Comparison of ENCODE assay signal across 20 mouse cellular contexts in the genomic region with DNA sequence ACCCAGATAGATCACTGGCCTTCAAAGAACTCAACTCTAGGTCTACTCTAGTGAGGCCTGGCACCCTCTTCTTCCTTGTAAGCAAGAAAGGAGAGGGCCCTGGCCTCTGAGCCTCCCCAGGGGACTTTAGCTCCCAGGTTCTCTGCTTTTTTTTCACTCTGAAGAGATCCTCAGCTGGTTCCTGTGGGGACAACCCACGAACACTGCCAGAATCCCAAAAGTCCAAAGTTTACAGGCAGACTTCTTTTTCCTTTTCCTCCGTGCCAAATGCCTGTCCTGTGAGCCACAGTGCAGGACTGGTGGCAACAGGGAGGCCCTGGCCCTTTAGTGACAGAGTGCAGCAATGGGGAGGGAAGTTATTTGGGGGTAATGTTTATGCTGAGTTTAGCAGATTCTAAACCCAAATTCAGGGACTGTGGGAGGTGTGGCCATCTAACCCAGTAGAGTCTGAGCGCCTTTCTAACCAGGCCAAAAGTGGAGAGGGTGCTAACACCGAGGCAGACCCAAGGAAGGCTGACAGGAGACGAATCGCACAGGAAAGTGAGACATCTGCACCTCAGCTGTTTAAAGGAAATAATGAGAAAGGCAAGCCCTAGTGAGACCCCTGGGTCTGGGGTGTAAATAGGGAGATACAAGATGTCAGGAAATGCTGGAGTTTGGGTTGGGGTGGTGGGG. TPM values are rescaled to one million over a fixed set of nuclear protein-coding genes. Genes with fewer than 3 reads are reported as not detected.
DNase-seq lines count a peak whose midpoint lies in the region; ATAC-seq and TF ChIP-seq lines count a peak whose summit lies in the region.
"Had no signal": no experiment of that assay in that cellular context is flagged by ENCODE, and none has a peak within 500 bp of the region (broad histone marks: within the 10 kb centered on the region; RNA-seq: fewer than 3 reads in every experiment).

No protein-coding gene starts in this region.

- H3K4me2 ChIP-seq in hindbrain, embryonic 12.5 days (replicated peaks): no peak overlapping the region
- H3K4me2 ChIP-seq in lung, postnatal 0 days (replicated peaks; ENCODE audit: low read depth, low read length): no peak overlapping the region
- H3K4me2 ChIP-seq: embryonic facial prominence, embryonic 12.5 days; heart, embryonic 15.5 days; hindbrain, embryonic 14.5 days; midbrain, embryonic 11.5 days; neural tube, embryonic 15.5 days had no signal

- H3K27ac ChIP-seq in hindbrain, embryonic 10.5 days: peak overlapping the region; percentile 16; the same call in 1 of the 2 replicates
- no peak overlapping the region for H3K27ac ChIP-seq in hindbrain, embryonic 12.5 days
- H3K27ac ChIP-seq in liver, adult 2 months (replicated peaks; ENCODE audit: insufficient read depth, low read depth, low read length): peak overlapping the region; percentile 91
- H3K27ac ChIP-seq in bone marrow macrophage, adult 2 months (ENCODE audit: insufficient read depth, low read depth, low read length): peak overlapping the region; percentile 92
- peak overlapping the region; percentile 93 for H3K27ac ChIP-seq in macrophage
- no peak overlapping the region for H3K27ac ChIP-seq in lung, postnatal 0 days (ENCODE audit: low read length)
- H3K27ac ChIP-seq: embryonic facial prominence, embryonic 12.5 days; forebrain, embryonic 10.5 days; heart, embryonic 15.5 days; hindbrain, embryonic 14.5 days; liver, embryonic 14.5 days; neural tube, embryonic 15.5 days had no signal

- 0 out of 2 replicates have a peak, but pooled peaks cover 2% of the 10 kb centered on the region for H3K79me2 ChIP-seq in liver, adult 2 months (ENCODE audit: control insufficient read depth, insufficient read depth, low read length)
- peaks cover 14% of the 10 kb centered on the region for H3K79me2 ChIP-seq in macrophage (ENCODE audit: inconsistent target)

- peaks cover 22% of the 10 kb centered on the region for H3K4me1 ChIP-seq in hindbrain, embryonic 10.5 days (replicated peaks)
- peaks cover 15% of the 10 kb centered on the region for H3K4me1 ChIP-seq in hindbrain, embryonic 12.5 days
- H3K4me1 ChIP-seq in liver, adult 2 months (ENCODE audit: control insufficient read depth, insufficient read depth, low read length): peaks cover 21% of the 10 kb centered on the region
- H3K4me1 ChIP-seq in bone marrow macrophage, adult 2 months (ENCODE audit: control insufficient read depth, insufficient read depth, low read length): peaks cover 30% of the 10 kb centered on the region
- H3K4me1 ChIP-seq in lung, postnatal 0 days (ENCODE audit: insufficient read depth, low read depth, low read length): peaks cover 8% of the 10 kb centered on the region

- TF ChIP-seq CTCF in liver, adult 2 months (IDR thresholded peaks at IDR 0.05; ENCODE audit: low read depth, low read length): no peak
- TF ChIP-seq CTCF in bone marrow macrophage, adult 2 months (IDR thresholded peaks at IDR 0.05; ENCODE audit: low read depth, low read length): peak; percentile 6; the same call in 1 of the 2 replicates
- TF ChIP-seq CTCF in lung, postnatal 0 days (IDR thresholded peaks at IDR 0.05): no peak

- DNase-seq in hindbrain, embryonic 10.5 days (ENCODE audit: low spot score): no peak
- peak; percentile 92 for DNase-seq in liver, adult 2 months (ENCODE audit: extremely low read depth, low read depth, low spot score)
- no peak for DNase-seq in liver
- no peak for DNase-seq in lung, postnatal 0 days (ENCODE audit: low spot score)
- DNase-seq: cerebellum, adult 18-20 months; gastrocnemius, postnatal 25 days; lung, postnatal 36 days; right cerebral cortex, postnatal 4 days; thymus, postnatal 36 days had no signal

- H3K4me3 ChIP-seq in hindbrain, embryonic 10.5 days: no peak overlapping the region
- no peak overlapping the region for H3K4me3 ChIP-seq in hindbrain, embryonic 12.5 days
- no peak overlapping the region for H3K4me3 ChIP-seq in liver, adult 2 months (ENCODE audit: insufficient read depth, low read depth, low read length)
- H3K4me3 ChIP-seq in bone marrow macrophage, adult 2 months (ENCODE audit: insufficient read depth, low read length): peak overlapping the region; percentile 39
- no peak overlapping the region; the same call in 1 of the 2 replicates for H3K4me3 ChIP-seq in macrophage (ENCODE audit: inconsistent target)
- H3K4me3 ChIP-seq in lung, postnatal 0 days (ENCODE audit: low read depth, low read length): no peak overlapping the region
- H3K4me3 ChIP-seq: embryonic facial prominence, embryonic 12.5 days; forebrain, embryonic 10.5 days; heart, embryonic 15.5 days; neural tube, embryonic 15.5 days had no signal

- peaks cover 76% of the 10 kb centered on the region for H3K27me3 ChIP-seq in hindbrain, embryonic 10.5 days (ENCODE audit: insufficient read depth, poor library complexity, severe bottlenecking)
- H3K27me3 ChIP-seq in hindbrain, embryonic 12.5 days: peaks cover 31% of the 10 kb centered on the region
- H3K27me3 ChIP-seq in liver, adult 2 months (ENCODE audit: control insufficient read depth, insufficient read depth, low read length): no peaks in the 10 kb centered on the region
- peaks cover 11% of the 10 kb centered on the region for H3K27me3 ChIP-seq in lung, postnatal 0 days (replicated peaks; ENCODE audit: insufficient read depth, low read length)

- no peak for TF ChIP-seq EP300 in lung, postnatal 0 days (IDR thresholded peaks at IDR 0.05)

- WGBS in hindbrain, embryonic 10.5 days: 71% methylated on average over 6 of the region's 6 CpGs
- WGBS in hindbrain, embryonic 12.5 days: 68% methylated on average over 6 of the region's 6 CpGs
- 41% methylated on average over 6 of the region's 6 CpGs for WGBS in liver, adult 2 months
- WGBS in macrophage (ENCODE audit: missing documents): 61% methylated on average over 6 of the region's 6 CpGs
- WGBS in lung, postnatal 0 days: 58% methylated on average over 6 of the region's 6 CpGs

- ATAC-seq in hindbrain, embryonic 12.5 days (ENCODE audit: low FRiP score): no peak
- no peak for ATAC-seq in lung, postnatal 0 days

- no peak for TF ChIP-seq POLR2A in liver, adult 2 months (IDR thresholded peaks at IDR 0.05; ENCODE audit: extremely low read depth, insufficient read depth, low read length)
- no peak for TF ChIP-seq POLR2A in bone marrow macrophage, adult 2 months (IDR thresholded peaks at IDR 0.05; ENCODE audit: borderline replicate concordance, low read depth, low read length)

- no peaks in the 10 kb centered on the region for H3K36me3 ChIP-seq in hindbrain, embryonic 10.5 days
- no peaks in the 10 kb centered on the region for H3K36me3 ChIP-seq in hindbrain, embryonic 12.5 days
- H3K36me3 ChIP-seq in liver, adult 2 months (ENCODE audit: control insufficient read depth, insufficient read depth, low read length): no peaks in the 10 kb centered on the region
- no peaks in the 10 kb centered on the region for H3K36me3 ChIP-seq in macrophage (ENCODE audit: inconsistent target)
- H3K36me3 ChIP-seq in lung, postnatal 0 days (ENCODE audit: insufficient read depth, low read length): no peaks in the 10 kb centered on the region
- H3K36me3 ChIP-seq: embryonic facial prominence, embryonic 12.5 days; forebrain, embryonic 10.5 days; heart, embryonic 15.5 days; neural tube, embryonic 15.5 days had no signal

- H3K9me3 ChIP-seq in hindbrain, embryonic 10.5 days: peaks cover 4% of the 10 kb centered on the region; the same call in 1 of the 2 replicates
- peaks cover 4% of the 10 kb centered on the region; the same call in 1 of the 2 replicates for H3K9me3 ChIP-seq in hindbrain, embryonic 12.5 days (replicated peaks)
- H3K9me3 ChIP-seq in lung, postnatal 0 days (ENCODE audit: low read length): no peaks in the 10 kb centered on the region
- H3K9me3 ChIP-seq: embryonic facial prominence, embryonic 12.5 days; heart, embryonic 15.5 days; neural tube, embryonic 15.5 days had no signal

- H3K9ac ChIP-seq in hindbrain, embryonic 12.5 days: no peak overlapping the region
- peak overlapping the region; percentile 19; the same call in 1 of the 2 replicates for H3K9ac ChIP-seq in liver, adult 2 months (ENCODE audit: low read depth, low read length)
- H3K9ac ChIP-seq in lung, postnatal 0 days (replicated peaks; ENCODE audit: low read depth): no peak overlapping the region
- H3K9ac ChIP-seq: embryonic facial prominence, embryonic 12.5 days; heart, embryonic 15.5 days; hindbrain, embryonic 14.5 days; liver, embryonic 14.5 days; neural tube, embryonic 15.5 days had no signal

RNA-seq across cellular contexts. Expression of a gene that starts 3.7 kb away (rescaled TPM):
- 2.8 and 3.1 TPM in 2 replicates for polyA plus RNA-seq in hindbrain, embryonic 10.5 days (2016; fragmentation: Nextera tagmentation; extraction: Ambion mirVana)
- polyA plus RNA-seq in hindbrain, embryonic 12.5 days (2016; fragmentation: Nextera tagmentation; extraction: Ambion mirVana): 2.9 and 3.2 TPM in 2 replicates
- 10.0 and 12.4 TPM in 2 replicates for total RNA-seq in liver, adult 2 months (2014; rRNA removed)
- polyA plus RNA-seq in liver, adult 2 months (2012; rRNA removed): 30.6 and 48.3 TPM in 2 replicates
- polyA plus RNA-seq in bone marrow macrophage, adult 2 months (2012; ENCODE audit: insufficient read depth, insufficient read length, missing spikeins): 201 and 214 TPM in 2 replicates
- total RNA-seq in macrophage (2018; cell fraction: chromatin; rRNA removed): 100 to 1,000 TPM; 125 to 271 (median 191) TPM
- 100 to 1,000 TPM; 137 to 260 (median 207) TPM for total RNA-seq in macrophage (2018; cell fraction: cytosol; rRNA removed)
- 100 to 1,000 TPM; 121 to 294 (median 214) TPM for total RNA-seq in macrophage (2018; cell fraction: nucleus; rRNA removed)
- 132 to 204 TPM (median 202 TPM) in 3 replicates for polyA plus RNA-seq in macrophage (2018)
- 8.5 and 8.6 TPM in 2 replicates for polyA plus RNA-seq in lung, postnatal 0 days (2015; fragmentation: Nextera tagmentation; extraction: Ambion mirVana)

RNA-seq across cellular contexts. Expression of a gene that starts 15.0 kb away (rescaled TPM):
- 13.5 TPM in 2 replicates for polyA plus RNA-seq in hindbrain, embryonic 10.5 days (2016; fragmentation: Nextera tagmentation; extraction: Ambion mirVana)
- polyA plus RNA-seq in hindbrain, embryonic 12.5 days (2016; fragmentation: Nextera tagmentation; extraction: Ambion mirVana): 22.0 and 24.7 TPM in 2 replicates
- 1.7 and 1.8 TPM in 2 replicates for total RNA-seq in liver, adult 2 months (2014; rRNA removed)
- 5.6 and 10.2 TPM in 2 replicates for polyA plus RNA-seq in liver, adult 2 months (2012; rRNA removed)
- polyA plus RNA-seq in bone marrow macrophage, adult 2 months (2012; ENCODE audit: insufficient read depth, insufficient read length, missing spikeins): 0.28 and 0.40 TPM in 2 replicates
- 1 to 10 TPM in 1 of 26 experiments, under 1 TPM in 2, not detected in 23; 0.23 to 1.0 (median 0.45) TPM for total RNA-seq in macrophage (2018; cell fraction: chromatin; rRNA removed)
- under 1 TPM in 15 of 26 experiments, not detected in 11; 0.05 to 0.34 (median 0.10) TPM for total RNA-seq in macrophage (2018; cell fraction: cytosol; rRNA removed)
- total RNA-seq in macrophage (2018; cell fraction: nucleus; rRNA removed): under 1 TPM in 3 of 26 experiments, not detected in 23; 0.21 to 0.36 (median 0.25) TPM
- polyA plus RNA-seq in macrophage (2018): 0.28 TPM in 1 of 3 replicates, not detected in the others
- polyA plus RNA-seq in lung, postnatal 0 days (2015; fragmentation: Nextera tagmentation; extraction: Ambion mirVana): 4.0 and 4.8 TPM in 2 replicates

RNA-seq across cellular contexts. Expression of a gene that starts 51.5 kb away (rescaled TPM):
- not detected in 2 replicates for polyA plus RNA-seq in hindbrain, embryonic 10.5 days (2016; fragmentation: Nextera tagmentation; extraction: Ambion mirVana)
- 0.43 TPM in 1 of 2 replicates, not detected in the other for polyA plus RNA-seq in hindbrain, embryonic 12.5 days (2016; fragmentation: Nextera tagmentation; extraction: Ambion mirVana)
- total RNA-seq in liver, adult 2 months (2014; rRNA removed): not detected in 2 replicates
- not detected in 2 replicates for polyA plus RNA-seq in liver, adult 2 months (2012; rRNA removed)
- not detected in 2 replicates for polyA plus RNA-seq in bone marrow macrophage, adult 2 months (2012; ENCODE audit: insufficient read depth, insufficient read length, missing spikeins)
- 1 to 10 TPM in 22 of 26 experiments, not detected in 4; 1.3 to 7.6 (median 2.4) TPM for total RNA-seq in macrophage (2018; cell fraction: chromatin; rRNA removed)
- total RNA-seq in macrophage (2018; cell fraction: cytosol; rRNA removed): not detected
- total RNA-seq in macrophage (2018; cell fraction: nucleus; rRNA removed): 1 to 10 TPM in 9 of 26 experiments, under 1 TPM in 1, not detected in 16; 0.94 to 3.3 (median 1.6) TPM
- not detected in 3 replicates for polyA plus RNA-seq in macrophage (2018)
- polyA plus RNA-seq in lung, postnatal 0 days (2015; fragmentation: Nextera tagmentation; extraction: Ambion mirVana): not detected in 2 replicates
- total RNA-seq: gastrocnemius, postnatal 25 days had no signal
- polyA plus RNA-seq: heart, embryonic 15.5 days; hindbrain, embryonic 14.5 days; liver, embryonic 14.5 days; stomach, embryonic 14.5 days had no signal

RNA-seq across cellular contexts. Expression of a gene that starts 55.2 kb away (rescaled TPM):
- polyA plus RNA-seq in hindbrain, embryonic 10.5 days (2016; fragmentation: Nextera tagmentation; extraction: Ambion mirVana): 226 and 252 TPM in 2 replicates
- 215 and 230 TPM in 2 replicates for polyA plus RNA-seq in hindbrain, embryonic 12.5 days (2016; fragmentation: Nextera tagmentation; extraction: Ambion mirVana)
- 86.8 and 90.5 TPM in 2 replicates for total RNA-seq in liver, adult 2 months (2014; rRNA removed)
- 167 and 181 TPM in 2 replicates for polyA plus RNA-seq in liver, adult 2 months (2012; rRNA removed)
- 347 and 378 TPM in 2 replicates for polyA plus RNA-seq in bone marrow macrophage, adult 2 months (2012; ENCODE audit: insufficient read depth, insufficient read length, missing spikeins)
- total RNA-seq in macrophage (2018; cell fraction: chromatin; rRNA removed): 10 to 100 TPM; 10.9 to 43.0 (median 19.1) TPM
- 100 to 1,000 TPM; 324 to 397 (median 360) TPM for total RNA-seq in macrophage (2018; cell fraction: cytosol; rRNA removed)
- total RNA-seq in macrophage (2018; cell fraction: nucleus; rRNA removed): 100 to 1,000 TPM in 6 of 26 experiments, 10 to 100 TPM in 20; 30.9 to 123 (median 81.5) TPM
- polyA plus RNA-seq in macrophage (2018): 222 to 392 TPM (median 370 TPM) in 3 replicates
- polyA plus RNA-seq in lung, postnatal 0 days (2015; fragmentation: Nextera tagmentation; extraction: Ambion mirVana): 264 and 293 TPM in 2 replicates

Comparison
In these comparisons a context has a peak if more than half of its experiments do, and no peak if none do; other contexts are left out.
1. H3K27ac ChIP-seq: peak in hindbrain, embryonic 10.5 days (single experiment), liver, adult 2 months (single experiment), bone marrow macrophage, adult 2 months (single experiment) and macrophage (single experiment); none in hindbrain, embryonic 12.5 days (single experiment) and lung, postnatal 0 days (single experiment).